Mouse (Mus musculus): ENCODE measurements at regions not wholly inside any gene's neighbourhood (a gene's known extent, or its start where the extent isn't known, plus 50 kb on each side); places are given as distances from the start of the nearest gene placed in this dataset.

DNA sequence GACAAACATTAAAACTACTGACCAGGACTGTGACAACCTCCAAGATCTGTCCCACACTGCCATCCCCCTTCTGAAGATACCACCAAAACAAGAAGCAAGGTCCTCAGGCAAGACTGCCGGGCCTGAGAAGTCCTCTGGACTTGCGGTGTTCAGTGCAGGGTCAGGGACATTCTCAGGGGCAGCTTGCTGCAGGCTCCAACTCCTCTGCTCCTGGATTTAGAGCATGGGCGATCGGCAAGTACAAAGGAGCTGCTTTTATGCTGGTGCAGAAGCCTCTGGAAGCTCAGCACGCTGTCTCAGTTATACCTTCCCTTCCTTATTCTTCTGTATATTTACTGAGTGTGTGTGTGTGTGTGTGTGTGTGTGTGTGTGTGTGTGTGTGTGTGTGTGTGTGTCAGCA lies 103.2 kb downstream of the Fam114a2 start:
- no peak for TF ChIP-seq CTCF (IDR thresholded peaks at IDR 0.05; ENCODE audit: borderline replicate concordance, insufficient read depth, low read depth, low read length)
- TF ChIP-seq POLR2A (IDR thresholded peaks at IDR 0.05; ENCODE audit: borderline replicate concordance, insufficient read depth, low read length), result no peak

Measured in cerebellum, adult 2 months (tissue).